In genomic region chr7:79211287-79211976, GRCm38 (mm10) we compare ENCODE assay signal across 8 mouse cellular contexts.
DNase-seq lines count a peak whose midpoint lies in the region; ATAC-seq and TF ChIP-seq lines count a peak whose summit lies in the region.

No protein-coding gene starts in this region.

- peak overlapping the region; percentile 80 for H3K27ac ChIP-seq in lung, embryonic 14.5 days (ENCODE audit: low read depth)
- H3K27ac ChIP-seq in embryonic facial prominence, embryonic 11.5 days (replicated peaks; ENCODE audit: low read depth, low read length) = no peak overlapping the region
- peak overlapping the region; percentile 36; the same call in 1 of the 2 replicates for H3K27ac ChIP-seq in limb, embryonic 10.5 days
- peak overlapping the region; percentile 73 for H3K27ac ChIP-seq in stomach, embryonic 16.5 days (ENCODE audit: low read length)

- DNase-seq in lung, embryonic 14.5 days = peak; percentile 89
- DNase-seq in lung, adult 2 months = no peak
- peak; percentile 55 for DNase-seq in embryonic facial prominence, embryonic 11.5 days (ENCODE audit: low spot score)
- no peak for DNase-seq in limb, embryonic 10.5 days (ENCODE audit: low spot score)
- no peak for DNase-seq in MN1 (ENCODE audit: low spot score)
- DNase-seq in left cerebral cortex, postnatal 4 days = no peak
- DNase-seq in layer of hippocampus, postnatal 10 days (ENCODE audit: low spot score in 2 of 2) = no peak

- H3K9ac ChIP-seq in lung, embryonic 14.5 days = no peak overlapping the region
- no peak overlapping the region for H3K9ac ChIP-seq in embryonic facial prominence, embryonic 11.5 days (replicated peaks; ENCODE audit: low read length)
- peak overlapping the region; percentile 36; the same call in 1 of the 2 replicates for H3K9ac ChIP-seq in stomach, embryonic 16.5 days (ENCODE audit: low read length)

- TF ChIP-seq CTCF in lung, embryonic 14.5 days (IDR thresholded peaks at IDR 0.05; ENCODE audit: low read depth) = no peak
- no peak for TF ChIP-seq CTCF in lung, adult 2 months (IDR thresholded peaks at IDR 0.05; ENCODE audit: insufficient read depth, low read length)

- intact Hi-C loops in left cerebral cortex, postnatal 4 days (cut with DNase I) = no loop called here

- no peaks in the 10 kb centered on the region for H3K9me3 ChIP-seq in lung, embryonic 14.5 days (ENCODE audit: low read depth, low read length)
- H3K9me3 ChIP-seq in embryonic facial prominence, embryonic 11.5 days (replicated peaks; ENCODE audit: control insufficient read depth, low read length) = no peaks in the 10 kb centered on the region
- H3K9me3 ChIP-seq in limb, embryonic 10.5 days (replicated peaks) = no peaks in the 10 kb centered on the region
- H3K9me3 ChIP-seq in stomach, embryonic 16.5 days (replicated peaks; ENCODE audit: control insufficient read depth, low read length) = no peaks in the 10 kb centered on the region

- H3K4me1 ChIP-seq in lung, embryonic 14.5 days (ENCODE audit: insufficient read depth) = peaks cover 27% of the 10 kb centered on the region
- H3K4me1 ChIP-seq in lung, adult 2 months (ENCODE audit: control insufficient read depth, insufficient read depth, low read length) = peaks cover 5% of the 10 kb centered on the region; the same call in 1 of the 2 replicates
- H3K4me1 ChIP-seq in embryonic facial prominence, embryonic 11.5 days (ENCODE audit: control insufficient read depth, insufficient read depth, low read length) = no peaks in the 10 kb centered on the region; the same call in 1 of the 2 replicates
- H3K4me1 ChIP-seq in limb, embryonic 10.5 days = peaks cover 19% of the 10 kb centered on the region
- peaks cover 23% of the 10 kb centered on the region for H3K4me1 ChIP-seq in stomach, embryonic 16.5 days (ENCODE audit: control insufficient read depth, insufficient read depth, low read length)

- no peaks in the 10 kb centered on the region for H3K27me3 ChIP-seq in lung, embryonic 14.5 days (ENCODE audit: insufficient read depth, low read length)
- H3K27me3 ChIP-seq in embryonic facial prominence, embryonic 11.5 days (ENCODE audit: control insufficient read depth, insufficient read depth, low read length) = no peaks in the 10 kb centered on the region
- 0 out of 2 replicates have a peak, but pooled peaks cover 2% of the 10 kb centered on the region for H3K27me3 ChIP-seq in limb, embryonic 10.5 days (ENCODE audit: low read depth, poor library complexity, severe bottlenecking)
- no peaks in the 10 kb centered on the region for H3K27me3 ChIP-seq in stomach, embryonic 16.5 days (ENCODE audit: control insufficient read depth, insufficient read depth, low read length)

- H3K36me3 ChIP-seq in lung, embryonic 14.5 days (ENCODE audit: insufficient read depth) = no peaks in the 10 kb centered on the region
- H3K36me3 ChIP-seq in embryonic facial prominence, embryonic 11.5 days (replicated peaks; ENCODE audit: control insufficient read depth, insufficient read depth, low read depth, low read length) = no peaks in the 10 kb centered on the region
- no peaks in the 10 kb centered on the region for H3K36me3 ChIP-seq in limb, embryonic 10.5 days
- H3K36me3 ChIP-seq in stomach, embryonic 16.5 days (ENCODE audit: control insufficient read depth, insufficient read depth, low read length) = no peaks in the 10 kb centered on the region

- WGBS in lung, embryonic 14.5 days = 2% methylated on average over 9 of the region's 9 CpGs
- WGBS in lung, adult 2 months = 6% methylated on average over 9 of the region's 9 CpGs
- WGBS in embryonic facial prominence, embryonic 11.5 days = 15% methylated on average over 9 of the region's 9 CpGs
- 16% methylated on average over 9 of the region's 9 CpGs for WGBS in limb, embryonic 10.5 days
- 4% methylated on average over 9 of the region's 9 CpGs for WGBS in stomach, embryonic 16.5 days

- TF ChIP-seq POLR2A in lung, adult 2 months (IDR thresholded peaks at IDR 0.05; ENCODE audit: borderline replicate concordance, extremely low read depth, low read depth, low read length) = no peak

- no peak overlapping the region for H3K4me3 ChIP-seq in lung, embryonic 14.5 days (ENCODE audit: low read depth, low read length)
- no peak overlapping the region for H3K4me3 ChIP-seq in lung, adult 2 months (replicated peaks; ENCODE audit: extremely low read depth, low read depth, low read length)
- no peak overlapping the region for H3K4me3 ChIP-seq in embryonic facial prominence, embryonic 11.5 days (ENCODE audit: low read depth, low read length)
- H3K4me3 ChIP-seq in limb, embryonic 10.5 days = no peak overlapping the region
- H3K4me3 ChIP-seq in stomach, embryonic 16.5 days (replicated peaks; ENCODE audit: low read length) = no peak overlapping the region

- ATAC-seq in lung, embryonic 14.5 days (ENCODE audit: insufficient read depth) = peak; percentile 96
- ATAC-seq in embryonic facial prominence, embryonic 11.5 days (replicated peaks; ENCODE audit: insufficient number of reproducible peaks, low FRiP score, low TSS enrichment, low read depth) = peak; percentile 62; the same call in 1 of the 2 replicates
- peak; percentile 81; the same call in 1 of the 2 replicates for ATAC-seq in stomach, embryonic 16.5 days (ENCODE audit: insufficient read depth, low FRiP score)

- peak overlapping the region; percentile 43 for H3K4me2 ChIP-seq in lung, embryonic 14.5 days
- no peak overlapping the region for H3K4me2 ChIP-seq in embryonic facial prominence, embryonic 11.5 days (ENCODE audit: low read depth, low read length)
- peak overlapping the region; percentile 38 for H3K4me2 ChIP-seq in stomach, embryonic 16.5 days (ENCODE audit: low read depth, low read length)

Comparison
In these comparisons a context has a peak if more than half of its experiments do, and no peak if none do; other contexts are left out.
1. DNase-seq: peak in lung, embryonic 14.5 days (single experiment) and embryonic facial prominence, embryonic 11.5 days (single experiment); none in lung, adult 2 months (single experiment), limb, embryonic 10.5 days (single experiment), MN1 (single experiment), left cerebral cortex, postnatal 4 days (single experiment) and layer of hippocampus, postnatal 10 days (0 of 2).
2. Peak in every context shown above with its lines, with median percentiles within 50 percentile points of each other: ATAC-seq.